Comparison of ENCODE assay signal across 18 mouse cellular contexts in the genomic region with DNA sequence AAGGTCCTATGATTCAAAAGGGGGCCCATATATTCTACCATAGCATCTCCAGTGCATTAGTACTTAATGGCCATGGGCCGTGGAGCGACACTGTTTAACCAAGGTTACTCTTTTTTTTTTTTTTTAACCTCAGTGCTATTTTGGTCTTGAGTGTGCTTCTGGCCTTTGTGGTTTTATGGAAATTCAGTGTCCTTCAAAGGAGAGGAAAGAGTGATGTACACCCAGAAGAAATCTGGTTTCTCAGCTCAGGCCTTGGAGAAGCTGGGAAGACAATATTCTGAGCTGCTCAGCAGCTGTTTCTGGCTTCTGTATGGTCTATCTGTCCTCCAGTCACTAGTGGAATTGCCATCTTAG.
A peak's percentile ranks its signal among the peaks of the same experiment; 100 is the strongest.
DNase-seq lines count a peak whose midpoint lies in the region; ATAC-seq and TF ChIP-seq lines count a peak whose summit lies in the region.
"Had no signal": no experiment of that assay in that cellular context is flagged by ENCODE, and none has a peak within 500 bp of the region (broad histone marks: within the 10 kb centered on the region; RNA-seq: fewer than 3 reads in every experiment).

No protein-coding gene starts in this region.

- no peak for DNase-seq in heart, adult 2 months
- no peak for DNase-seq in heart, embryonic 10.5 days (ENCODE audit: low spot score)
- no peak for DNase-seq in hindbrain, embryonic 10.5 days (ENCODE audit: low spot score)
- DNase-seq in hindbrain, embryonic 11.5 days (ENCODE audit: low spot score) = no peak
- DNase-seq in yolk sac, embryonic 10.5 days (ENCODE audit: low spot score) = no peak
- DNase-seq: cerebellum, adult 18-20 months; cerebellum, postnatal 25 days; embryo, embryonic 11 days; kidney, adult 2 months; kidney, postnatal 10 days; liver, postnatal 0 days; lung, postnatal 10 days; spleen, adult 18-20 months; thymus, postnatal 36 days had no signal

- no peak overlapping the region for H3K4me2 ChIP-seq in hindbrain, embryonic 11.5 days (replicated peaks; ENCODE audit: low read depth, low read length)
- H3K4me2 ChIP-seq in midbrain, embryonic 15.5 days = no peak overlapping the region
- no peak overlapping the region for H3K4me2 ChIP-seq in midbrain, embryonic 13.5 days (replicated peaks)

- no peaks in the 10 kb centered on the region for H3K27me3 ChIP-seq in heart, adult 2 months (ENCODE audit: control insufficient read depth, insufficient read depth, low read length)
- H3K27me3 ChIP-seq in heart, embryonic 10.5 days (ENCODE audit: insufficient read depth, poor library complexity, severe bottlenecking) = no peaks in the 10 kb centered on the region
- H3K27me3 ChIP-seq in hindbrain, embryonic 10.5 days (ENCODE audit: insufficient read depth, poor library complexity, severe bottlenecking) = 0 out of 2 replicates have a peak, but pooled peaks cover 4% of the 10 kb centered on the region
- H3K27me3 ChIP-seq in hindbrain, embryonic 11.5 days (ENCODE audit: control insufficient read depth, insufficient read depth, low read length) = no peaks in the 10 kb centered on the region
- peaks cover 6% of the 10 kb centered on the region; the same call in 1 of the 2 replicates for H3K27me3 ChIP-seq in midbrain, embryonic 15.5 days (replicated peaks)
- no peaks in the 10 kb centered on the region for H3K27me3 ChIP-seq in midbrain, embryonic 13.5 days

- no peak for TF ChIP-seq EP300 in heart, adult 2 months (IDR thresholded peaks at IDR 0.05; ENCODE audit: insufficient read depth, low read depth, low read length)

- H3K36me3 ChIP-seq in heart, adult 2 months (ENCODE audit: control insufficient read depth, insufficient read depth, low read length) = peaks cover 2% of the 10 kb centered on the region; the same call in 1 of the 2 replicates
- H3K36me3 ChIP-seq in heart, embryonic 10.5 days = no peaks in the 10 kb centered on the region
- no peaks in the 10 kb centered on the region for H3K36me3 ChIP-seq in hindbrain, embryonic 10.5 days
- no peaks in the 10 kb centered on the region for H3K36me3 ChIP-seq in hindbrain, embryonic 11.5 days (ENCODE audit: control insufficient read depth, insufficient read depth, low read length)
- H3K36me3 ChIP-seq in midbrain, embryonic 15.5 days (replicated peaks) = no peaks in the 10 kb centered on the region
- H3K36me3 ChIP-seq in midbrain, embryonic 13.5 days = no peaks in the 10 kb centered on the region
- H3K36me3 ChIP-seq: limb, embryonic 10.5 days had no signal

- H3K79me2 ChIP-seq in heart, adult 2 months (replicated peaks; ENCODE audit: control insufficient read depth, insufficient read depth, low read length) = no peaks in the 10 kb centered on the region

- peaks cover 13% of the 10 kb centered on the region for H3K4me1 ChIP-seq in heart, adult 2 months (ENCODE audit: control insufficient read depth, insufficient read depth, low read length)
- H3K4me1 ChIP-seq in heart, embryonic 10.5 days = peaks cover 38% of the 10 kb centered on the region
- H3K4me1 ChIP-seq in hindbrain, embryonic 10.5 days (replicated peaks) = peaks cover 72% of the 10 kb centered on the region
- H3K4me1 ChIP-seq in hindbrain, embryonic 11.5 days (replicated peaks; ENCODE audit: control insufficient read depth, insufficient read depth, low read length) = peaks cover 5% of the 10 kb centered on the region; the same call in 1 of the 2 replicates
- peaks cover 43% of the 10 kb centered on the region for H3K4me1 ChIP-seq in midbrain, embryonic 15.5 days
- H3K4me1 ChIP-seq in midbrain, embryonic 13.5 days (replicated peaks) = peaks cover 51% of the 10 kb centered on the region

- intact Hi-C loops in heart, adult 2 months (cut with DNase I) = loop anchor here (2.0 kb wide), 1 partner anchor 134 kb away; no protein-coding TSS in a partner anchor

- no peak for TF ChIP-seq CTCF in heart, adult 2 months (IDR thresholded peaks at IDR 0.05)

- H3K9me3 ChIP-seq in heart, embryonic 10.5 days = no peaks in the 10 kb centered on the region
- no peaks in the 10 kb centered on the region for H3K9me3 ChIP-seq in hindbrain, embryonic 10.5 days
- H3K9me3 ChIP-seq in hindbrain, embryonic 11.5 days (ENCODE audit: control insufficient read depth, low read length) = no peaks in the 10 kb centered on the region
- no peaks in the 10 kb centered on the region for H3K9me3 ChIP-seq in midbrain, embryonic 15.5 days
- no peaks in the 10 kb centered on the region for H3K9me3 ChIP-seq in midbrain, embryonic 13.5 days
- H3K9me3 ChIP-seq: limb, embryonic 10.5 days had no signal

- TF ChIP-seq POLR2A in heart, adult 2 months (IDR thresholded peaks at IDR 0.05; ENCODE audit: insufficient read depth, low read depth, low read length) = no peak

- no peak for ATAC-seq in hindbrain, embryonic 11.5 days (ENCODE audit: low FRiP score)
- no peak for ATAC-seq in midbrain, embryonic 15.5 days (replicated peaks)
- ATAC-seq in midbrain, embryonic 13.5 days = no peak
- ATAC-seq: inflammation-experienced regulatory T-cells, adult 6 months had no signal

- H3K4me3 ChIP-seq in heart, adult 2 months = no peak overlapping the region
- no peak overlapping the region for H3K4me3 ChIP-seq in heart, embryonic 10.5 days
- H3K4me3 ChIP-seq in hindbrain, embryonic 10.5 days = no peak overlapping the region
- no peak overlapping the region for H3K4me3 ChIP-seq in hindbrain, embryonic 11.5 days (ENCODE audit: low read depth, low read length)
- no peak overlapping the region for H3K4me3 ChIP-seq in midbrain, embryonic 15.5 days
- no peak overlapping the region for H3K4me3 ChIP-seq in midbrain, embryonic 13.5 days (replicated peaks)
- H3K4me3 ChIP-seq: limb, embryonic 10.5 days had no signal

- H3K27ac ChIP-seq in heart, adult 2 months = peak overlapping the region; percentile 89
- H3K27ac ChIP-seq in heart, embryonic 10.5 days = no peak overlapping the region
- peak overlapping the region; percentile 86 for H3K27ac ChIP-seq in hindbrain, embryonic 10.5 days
- no peak overlapping the region for H3K27ac ChIP-seq in hindbrain, embryonic 11.5 days (ENCODE audit: low read depth, low read length)
- 0 out of 2 replicates have a peak overlapping the region, but pooled peaks have one; percentile 54 for H3K27ac ChIP-seq in midbrain, embryonic 15.5 days
- H3K27ac ChIP-seq in midbrain, embryonic 13.5 days = no peak overlapping the region
- H3K27ac ChIP-seq: limb, embryonic 10.5 days had no signal

- no peak overlapping the region for H3K9ac ChIP-seq in heart, adult 2 months (ENCODE audit: low read depth, low read length)
- H3K9ac ChIP-seq in hindbrain, embryonic 11.5 days (ENCODE audit: low read depth, low read length) = no peak overlapping the region
- H3K9ac ChIP-seq in midbrain, embryonic 15.5 days = no peak overlapping the region
- H3K9ac ChIP-seq in midbrain, embryonic 13.5 days (replicated peaks) = no peak overlapping the region
- H3K9ac ChIP-seq: liver, postnatal 0 days had no signal

- 16% methylated on average over 2 of the region's 2 CpGs for WGBS in heart, adult 2 months
- 87% methylated on average over 2 of the region's 2 CpGs for WGBS in heart, embryonic 10.5 days
- 92% methylated on average over 2 of the region's 2 CpGs for WGBS in hindbrain, embryonic 10.5 days
- 76% methylated on average over 2 of the region's 2 CpGs for WGBS in hindbrain, embryonic 11.5 days
- 88% methylated on average over 2 of the region's 2 CpGs for WGBS in midbrain, embryonic 15.5 days
- WGBS in midbrain, embryonic 13.5 days = 85% methylated on average over 2 of the region's 2 CpGs

Comparison
In these comparisons a context has a peak if more than half of its experiments do, and no peak if none do; other contexts are left out.
1. H3K27ac ChIP-seq: peak in heart, adult 2 months (single experiment), hindbrain, embryonic 10.5 days (single experiment) and midbrain, embryonic 15.5 days (single experiment); none in heart, embryonic 10.5 days (single experiment), hindbrain, embryonic 11.5 days (single experiment) and midbrain, embryonic 13.5 days (single experiment).